Mouse (Mus musculus) CH12.LX (cell line): Measurements from ENCODE around the gene Chrm3.

Experiments used
- BHLHE40 ChIP-seq: IDR thresholded peaks from 2 replicates; pipeline ENCODE4 v1.6.1; 2011; ENCODE audit warnings: mild to moderate bottlenecking, low read depth, low read length, improper control_type of control experiment
- CTCF ChIP-seq, 2 experiments: IDR thresholded peaks in 1 of 2; conservative IDR thresholded peaks in 1 of 2; 2 replicates each; pipeline ENCODE4 v1.5.1; 2011 to 2012; ENCODE audit warnings: low read depth in 2 of 2, low read length in 2 of 2, improper control_type of control experiment in 1 of 2, inconsistent platforms in 1 of 2, mild to moderate bottlenecking in 1 of 2, moderate library complexity in 1 of 2
- E2F4 ChIP-seq: IDR thresholded peaks from 2 replicates; pipeline ENCODE4 v1.6.1; 2011; ENCODE audit warnings: low read depth, low read length, improper control_type of control experiment; ENCODE audit not compliant: insufficient replicate concordance
- HCFC1 ChIP-seq: IDR thresholded peaks from 2 replicates; pipeline ENCODE4 v1.6.1; 2012; ENCODE audit warnings: low read depth, mild to moderate bottlenecking, inconsistent platforms, low read length, improper control_type of control experiment
- JUN ChIP-seq: IDR thresholded peaks from 2 replicates; pipeline ENCODE4 v1.6.1; 2011; ENCODE audit warnings: low read depth, mild to moderate bottlenecking, low read length, improper control_type of control experiment, moderate library complexity; ENCODE audit not compliant: insufficient read depth
- MAZ ChIP-seq: IDR thresholded peaks from 2 replicates; pipeline ENCODE4 v1.6.1; 2012; ENCODE audit warnings: low read depth, mild to moderate bottlenecking, inconsistent platforms, low read length, improper control_type of control experiment, moderate library complexity
- POLR2A ChIP-seq: IDR thresholded peaks from 2 replicates; pipeline ENCODE4 v1.6.1; 2011; ENCODE audit warnings: low read depth, mild to moderate bottlenecking, improper control_type of control experiment, low read length
- POLR2AphosphoS2 ChIP-seq: IDR thresholded peaks from 2 replicates; pipeline ENCODE4 v1.6.1; 2011; ENCODE audit warnings: low read depth, low read length, improper control_type of control experiment
- RCOR1 ChIP-seq: conservative IDR thresholded peaks from 2 replicates; pipeline ENCODE4 v1.6.1; 2012; ENCODE audit warnings: low read depth, mild to moderate bottlenecking, inconsistent platforms, low read length, improper control_type of control experiment
- SMC3 ChIP-seq: IDR thresholded peaks from 2 replicates; pipeline ENCODE4 v1.6.1; 2011; ENCODE audit warnings: low read depth, low read length, improper control_type of control experiment
- USF1 ChIP-seq: IDR thresholded peaks from 2 replicates; pipeline ENCODE4 v1.6.1; 2014; ENCODE audit warnings: low read depth, mild to moderate bottlenecking, inconsistent platforms, low read length, improper control_type of control experiment
- ZNF384 ChIP-seq: IDR thresholded peaks from 2 replicates; pipeline ENCODE4 v1.6.1; 2012; ENCODE audit warnings: low read depth, low read length, improper control_type of control experiment, inconsistent platforms

GRCm38 (mm10) chr13:9938798-9939485, 421.7 kb downstream of the Chrm3 start:
- TF ChIP-seq ZNF384: no peak
- TF ChIP-seq JUN: no peak
- no peak for TF ChIP-seq CTCF (conservative IDR thresholded peaks at IDR 0.05 in 1 of 2, IDR thresholded peaks at IDR 0.05 in 1 of 2; ENCODE audit: low read depth in 2 of 2, low read length in 2 of 2)
- TF ChIP-seq MAZ: no peak
- no peak for TF ChIP-seq RCOR1
- no peak for TF ChIP-seq POLR2A
- no peak for TF ChIP-seq SMC3
- no peak for TF ChIP-seq HCFC1
- no peak for TF ChIP-seq E2F4
- no peak for TF ChIP-seq USF1
- TF ChIP-seq BHLHE40: no peak
- no peak for TF ChIP-seq POLR2AphosphoS2
